Mouse (Mus musculus): Measurements from ENCODE around the gene Gm20721.

GRCm38 (mm10) chr2:174302526-174302925, 44.0 kb downstream of the Gm20721 start:
- TF ChIP-seq CTCF (IDR thresholded peaks at IDR 0.05; ENCODE audit: insufficient read depth, low read depth, low read length) (no peak), POLR2A (IDR thresholded peaks at IDR 0.05; ENCODE audit: insufficient read depth, low read depth, low read length) (no peak)
